Mouse (Mus musculus) small intestine, adult 2 months (tissue): ENCODE data around the gene Prcd.

ENCODE experiments used
- CTCF ChIP-seq: fragments of 200-500 bp; IDR thresholded peaks from 2 replicates; pipeline ENCODE4 v1.5.1; 2012; ENCODE audit warnings: low read depth, mild to moderate bottlenecking, control low read depth, inconsistent platforms, low read length, moderate library complexity, mixed read lengths; ENCODE audit not compliant: insufficient replicate concordance, insufficient read length; ENCODE audit errors: extremely low read depth
- POLR2A ChIP-seq: fragments of 200-500 bp; IDR thresholded peaks from 2 replicates; pipeline ENCODE4 v1.6.1; 2012; ENCODE audit warnings: low read depth, mild to moderate bottlenecking, control low read depth, inconsistent platforms, low read length, moderate library complexity

- TF ChIP-seq POLR2A (peak; percentile 66), CTCF (no peak)
Observed at GRCm38 (mm10) chr11:116624131-116624832, 29.1 kb upstream of the Prcd start.
